Mouse (Mus musculus): ENCODE measurements around the gene Gdap1l1.
"Not testable (repeated sequence)": the region's sequence is repeated elsewhere in the genome, so short reads cannot be mapped to it uniquely, and the experiment has no call there.

- TF ChIP-seq CTCF, POLR2A (IDR thresholded peaks at IDR 0.05; ENCODE audit: extremely low read depth, insufficient read depth, low read length): not testable (repeated sequence)
These were observed 23.0 kb downstream of the Gdap1l1 start for GRCm38 (mm10) chr2:163461307-163461706.

Data from cortical plate, adult 2 months (tissue).